Comparison of ENCODE assay signal across 8 mouse cellular contexts in the genomic region with DNA sequence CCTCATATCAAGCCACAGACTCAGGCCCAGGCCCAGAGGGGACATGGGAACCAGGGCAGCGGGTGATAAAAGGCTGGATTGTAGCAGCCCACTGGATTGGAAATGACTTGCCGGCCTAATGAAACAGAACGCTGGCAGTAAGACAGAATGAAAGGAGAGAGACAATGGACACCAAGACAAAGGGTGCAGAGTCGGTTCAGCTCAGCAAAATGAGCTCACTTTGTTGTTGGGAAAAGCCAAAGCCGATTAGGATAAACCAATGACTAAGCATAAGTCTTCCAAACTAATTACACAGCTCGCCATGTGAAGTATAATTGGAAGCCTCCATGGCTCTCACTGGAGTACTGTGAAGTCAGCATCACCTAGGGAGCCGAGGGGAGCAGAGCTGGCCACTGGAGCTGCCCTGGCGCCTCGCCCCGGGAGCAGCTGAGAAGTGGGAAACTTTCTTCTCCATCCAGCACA.
DNase-seq lines count a peak whose midpoint lies in the region; ATAC-seq lines count a peak whose summit lies in the region.

No protein-coding gene starts in this region.

- peak; percentile 28; the same call in 1 of the 2 replicates for ATAC-seq in frontal cortex, adult (ENCODE audit: low TSS enrichment)

- DNase-seq in frontal cortex, postnatal 25 days (ENCODE audit: low spot score in 2 of 2): no peak
- peak; percentile 43 for DNase-seq in MN1 (ENCODE audit: low spot score)
- DNase-seq in gastrocnemius, adult 8-10 months (ENCODE audit: low spot score in 2 of 2): peak; percentile 55 to 60
- DNase-seq in left cerebral cortex, postnatal 4 days: peak; percentile 73
- DNase-seq in retina, postnatal 7 days (ENCODE audit: low read depth, low spot score): peak; percentile 83
- DNase-seq in yolk sac, embryonic 10.5 days (ENCODE audit: low spot score): no peak
- no peak for DNase-seq in thymus, postnatal 25 days

- intact Hi-C loops in left cerebral cortex, postnatal 4 days (cut with DNase I): no loop called here

Comparison
In these comparisons a context has a peak if more than half of its experiments do, and no peak if none do; other contexts are left out.
1. DNase-seq: peak in MN1 (single experiment), gastrocnemius, adult 8-10 months (2 of 2), left cerebral cortex, postnatal 4 days (single experiment) and retina, postnatal 7 days (single experiment); none in frontal cortex, postnatal 25 days (0 of 2), yolk sac, embryonic 10.5 days (single experiment) and thymus, postnatal 25 days (single experiment).